Mouse (Mus musculus) left cerebral cortex, adult 9 months (tissue): ENCODE data around the gene Mamstr.
"Not testable (repeated sequence)": the region's sequence is repeated elsewhere in the genome, so short reads cannot be mapped to it uniquely, and the experiment has no call there.

Experiments used
- DNase-seq, 2 experiments: peaks; one replicate each; pipeline ENCODE4 v3.0.0; 2022; ENCODE audit warnings: low spot score in 2 of 2

Mamstr gene

GRCm38 (mm10) chr7:45649351-45649750, 9.6 kb downstream of the Mamstr start:
- no peak for DNase-seq

- not testable (repeated sequence) for DNase-seq
Observed at GRCm38 (mm10) chr7:45650484-45650883, 10.7 kb downstream of the Mamstr start.

GRCm38 (mm10) chr7:45654424-45655047, 14.8 kb downstream of the Mamstr start:
- no peak for DNase-seq

- DNase-seq: no peak
Observed at GRCm38 (mm10) chr7:45660746-45661478, 21.1 kb downstream of the Mamstr start.

- not testable (repeated sequence) for DNase-seq
Observed at GRCm38 (mm10) chr7:45661702-45662101, 21.9 kb downstream of the Mamstr start.

- no peak for DNase-seq
Observed at GRCm38 (mm10) chr7:45665303-45666138, 25.7 kb downstream of the Mamstr start.

- DNase-seq: no peak
Observed at GRCm38 (mm10) chr7:45666161-45666560, 26.4 kb downstream of the Mamstr start, which contains the start of gene Fut2. Fut2 (minus strand) TSS chr7:45666394.

- no peak for DNase-seq
Observed at GRCm38 (mm10) chr7:45667761-45668160, 28.0 kb downstream of the Mamstr start.

- DNase-seq: no peak
Observed at GRCm38 (mm10) chr7:45668921-45669320, 29.1 kb downstream of the Mamstr start.

GRCm38 (mm10) chr7:45677627-45678295, 38.0 kb downstream of the Mamstr start:
- DNase-seq: no peak

- no peak for DNase-seq
Observed at GRCm38 (mm10) chr7:45678513-45678912, 38.7 kb downstream of the Mamstr start.

GRCm38 (mm10) chr7:45679966-45680621, 40.3 kb downstream of the Mamstr start:
- DNase-seq: no peak

GRCm38 (mm10) chr7:45681046-45681736, 41.4 kb downstream of the Mamstr start:
- no peak for DNase-seq

- DNase-seq: peak in 1 of 2 experiments; percentile 85
Observed at GRCm38 (mm10) chr7:45682144-45683126, 42.7 kb downstream of the Mamstr start.

- DNase-seq: no peak
Observed at GRCm38 (mm10) chr7:45683396-45684050, 43.7 kb downstream of the Mamstr start, which contains the start of gene Ntn5. Ntn5 (plus strand) TSS chr7:45684022.

- DNase-seq: no peak
Observed at GRCm38 (mm10) chr7:45685811-45686210, 46.0 kb downstream of the Mamstr start.

- DNase-seq: no peak
Observed at GRCm38 (mm10) chr7:45686841-45687240, 47.1 kb downstream of the Mamstr start.

- no peak for DNase-seq
Observed at GRCm38 (mm10) chr7:45689099-45689498, 49.3 kb downstream of the Mamstr start.

- no peak for DNase-seq
Observed at GRCm38 (mm10) chr7:45689800-45690199, 50.0 kb downstream of the Mamstr start.
